Mouse (Mus musculus): ENCODE measurements around the gene Foxg1. TPM values are rescaled to one million over a fixed set of nuclear protein-coding genes. Genes with fewer than 3 reads are reported as not detected.

The Foxg1 gene
- total RNA-seq, 2 experiments from 2014 or later: 110 to 120 TPM

- DNase-seq (ENCODE audit: low spot score in 2 of 2): no peak
These were observed 16.2 kb downstream of the Foxg1 start for GRCm38 (mm10) chr12:49398636-49399035.

DNA sequence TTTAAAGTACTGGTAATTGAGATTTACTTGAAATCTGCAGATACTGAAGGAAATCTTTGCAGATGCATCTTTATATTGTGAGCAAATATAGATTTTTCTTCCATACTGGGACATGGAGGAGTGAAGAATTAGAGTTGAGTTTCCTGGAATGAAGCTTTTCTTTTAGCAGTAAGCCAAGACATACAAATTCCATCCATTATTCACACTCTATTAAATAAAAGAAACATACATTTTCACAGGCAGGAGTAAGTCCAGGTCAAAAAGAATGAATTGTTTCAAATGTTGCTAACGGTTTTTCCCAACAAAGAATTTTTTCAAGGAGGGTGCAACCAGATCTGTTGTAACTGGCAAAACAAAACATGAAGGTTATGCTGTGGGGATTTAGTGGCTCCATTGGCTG, 17.2 kb downstream of the Foxg1 start:
- intact Hi-C loops (cut with DNase I): loop anchor here (5.0 to 10.0 kb wide), 2 partner anchors 83 to 345 kb away; no protein-coding TSS in a partner anchor
- DNase-seq (ENCODE audit: low spot score in 2 of 2): no peak

More at GRCm38 (mm10) chr12:49398636-49399035, 16.2 kb downstream of the Foxg1 start:
- intact Hi-C loops (cut with DNase I): no loop called here

DNA sequence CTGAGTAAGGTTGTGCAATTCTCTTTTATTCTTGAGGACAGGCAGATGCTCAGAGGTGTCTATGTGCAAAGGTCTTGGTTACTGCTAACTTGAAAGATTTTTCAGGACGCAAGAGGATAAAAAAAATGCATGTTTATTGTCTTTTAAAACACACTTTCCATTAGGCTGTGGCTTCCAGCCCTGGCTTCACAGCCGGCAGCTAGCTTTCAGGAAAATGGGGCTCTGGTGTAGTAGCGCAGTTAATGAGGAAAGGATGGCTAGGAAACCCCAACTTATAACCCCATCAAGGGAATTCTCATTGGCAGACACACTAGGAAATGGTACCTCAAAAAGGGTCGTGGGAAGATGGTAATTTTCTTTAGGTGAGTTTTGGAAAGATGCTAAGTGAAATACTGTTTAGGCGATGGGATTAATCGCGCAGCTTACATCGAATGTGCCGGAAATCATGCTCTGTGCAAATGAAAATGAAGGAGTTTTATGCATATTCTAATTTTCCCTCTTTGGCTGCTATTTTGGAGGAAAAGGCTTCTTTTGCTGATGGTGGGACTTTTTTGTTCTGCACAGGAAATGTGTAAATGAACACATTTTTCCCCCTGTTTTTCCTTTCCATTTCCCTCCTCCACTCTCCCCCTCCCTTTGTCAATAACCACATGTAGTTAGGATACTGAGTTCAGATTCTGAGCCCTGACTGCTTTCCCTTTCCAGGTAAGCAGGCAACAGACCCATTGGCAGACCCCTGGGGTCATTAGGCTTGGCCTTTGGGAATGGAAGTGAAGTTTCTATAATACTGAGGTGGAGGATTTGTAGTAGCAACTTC, 17.8 kb downstream of the Foxg1 start:
- DNase-seq (ENCODE audit: low spot score in 2 of 2): peak in 1 of 2 experiments; percentile 40
- intact Hi-C loops (cut with DNase I): loop anchor here (5.0 to 10.0 kb wide), 2 partner anchors 82 to 345 kb away; no protein-coding TSS in a partner anchor

- DNase-seq (ENCODE audit: low spot score in 2 of 2): no peak
- intact Hi-C loops (cut with DNase I): loop anchor here (5.0 to 10.0 kb wide), 2 partner anchors 82 to 344 kb away; no protein-coding TSS in a partner anchor
These were observed 18.3 kb downstream of the Foxg1 start for GRCm38 (mm10) chr12:49400853-49401118.

GRCm38 (mm10) chr12:49401119-49401795, 18.8 kb downstream of the Foxg1 start:
- DNase-seq (ENCODE audit: low spot score in 2 of 2): peak; percentile 73 to 80
- intact Hi-C loops (cut with DNase I): loop anchor here (5.0 to 10.0 kb wide), 2 partner anchors 81 to 344 kb away; no protein-coding TSS in a partner anchor

DNA sequence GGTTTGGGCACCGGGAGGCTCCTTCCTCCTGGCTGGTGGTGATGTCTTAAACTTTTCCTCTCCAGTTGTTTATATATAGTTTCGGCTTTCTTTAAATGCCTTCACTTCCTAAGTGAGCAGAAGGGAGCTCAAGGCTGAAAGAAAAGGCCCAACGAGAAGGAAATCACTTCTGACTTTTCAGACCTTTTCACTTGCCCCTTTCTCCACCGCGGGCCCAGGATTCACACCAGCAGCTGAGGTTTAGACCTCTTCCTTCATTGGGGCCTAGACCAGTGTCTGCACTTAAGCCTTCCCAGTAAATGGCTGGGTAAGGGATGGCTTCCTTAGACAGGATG, 19.3 kb downstream of the Foxg1 start:
- intact Hi-C loops (cut with DNase I): loop anchor here (5.0 to 10.0 kb wide), 2 partner anchors 81 to 343 kb away; no protein-coding TSS in a partner anchor
- DNase-seq (ENCODE audit: low spot score in 2 of 2): no peak

DNA sequence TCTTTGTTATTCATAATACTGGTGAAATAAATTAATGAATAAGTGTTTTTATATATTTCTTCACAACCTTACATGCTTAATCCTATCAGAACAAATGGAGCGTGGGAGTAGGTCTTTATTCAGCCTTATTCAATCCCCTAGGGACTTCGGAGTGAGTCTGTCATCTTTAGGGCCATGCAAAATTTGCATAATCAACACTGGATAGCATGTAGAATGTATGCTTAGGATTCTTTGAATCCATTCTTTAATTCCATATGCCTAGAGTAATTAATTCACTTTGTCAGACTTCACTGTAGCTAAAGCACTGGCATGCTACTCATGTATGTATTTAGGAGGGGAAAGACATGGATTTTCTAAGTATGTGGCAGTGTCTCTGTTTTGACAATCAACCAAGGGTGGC, 27.4 kb downstream of the Foxg1 start:
- intact Hi-C loops (cut with DNase I): loop anchor here (10.0 kb wide), 1 partner anchor 335 kb away; no protein-coding TSS in a partner anchor
- no peak for DNase-seq (ENCODE audit: low spot score in 2 of 2)

DNA sequence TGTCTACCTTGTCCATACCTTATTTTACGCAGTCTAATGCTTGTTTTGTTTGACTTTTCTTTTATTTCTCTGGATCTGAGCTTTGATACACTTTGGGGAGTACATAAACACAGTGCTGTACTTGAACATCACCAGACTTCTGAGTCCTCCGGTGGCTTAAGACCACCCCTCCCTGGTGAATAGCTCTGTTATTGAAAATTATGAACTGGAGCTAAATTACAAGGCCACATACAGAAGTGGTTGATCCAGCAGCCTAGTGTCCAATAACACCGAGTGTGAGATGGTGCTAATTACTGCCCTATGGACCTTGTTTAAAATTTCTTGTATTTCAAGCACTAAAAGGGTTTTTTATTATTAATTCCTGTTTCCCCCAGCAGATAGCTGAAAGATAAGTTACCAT, 35.5 kb downstream of the Foxg1 start:
- intact Hi-C loops (cut with DNase I): no loop called here
- DNase-seq (ENCODE audit: low spot score in 2 of 2): no peak

Other genes with a start within 250 kb of the Foxg1 start
- 10 to 100 TPM in 1 of 2 experiments, 1 to 10 TPM in 1; 4.7 to 11.3 TPM for gene Gm43517, start 2.5 kb downstream of the Foxg1 start, total RNA-seq (2021)